Mouse (Mus musculus) layer of hippocampus, adult 8-10 months (tissue): Measurements from ENCODE around the gene Adamts17. TPM values are rescaled to one million over a fixed set of nuclear protein-coding genes. Genes with fewer than 3 reads are reported as not detected.
A peak's percentile ranks its signal among the peaks of the same experiment; 100 is the strongest.

ENCODE experiments used
- DNase-seq, 2 experiments: peaks; one replicate each; pipeline ENCODE4 v3.0.0; 2022; ENCODE audit warnings: low spot score in 2 of 2
- total RNA-seq, 4 experiments: library from RNA; stranded (reverse); gene quantifications; 2 replicates each; pipeline ENCODE4 v1.2.4; 2022

Gene Adamts17
- total RNA-seq, 4 experiments from 2014 or later: 17.6 to 33.8 (median 24.9) TPM

GRCm38 (mm10) chr7:66968661-66969060 lies 129.1 kb downstream of the Adamts17 start:
- DNase-seq: no peak

GRCm38 (mm10) chr7:66969199-66969598 lies 129.7 kb downstream of the Adamts17 start:
- DNase-seq: no peak

GRCm38 (mm10) chr7:66970235-66970634 lies 130.7 kb downstream of the Adamts17 start:
- no peak for DNase-seq

GRCm38 (mm10) chr7:66970974-66971373 lies 131.4 kb downstream of the Adamts17 start:
- no peak for DNase-seq

GRCm38 (mm10) chr7:66974859-66975258 lies 135.3 kb downstream of the Adamts17 start:
- DNase-seq: no peak

GRCm38 (mm10) chr7:66976371-66976770 lies 136.8 kb downstream of the Adamts17 start:
- no peak for DNase-seq

GRCm38 (mm10) chr7:66981591-66981990 lies 142.1 kb downstream of the Adamts17 start:
- DNase-seq: no peak

GRCm38 (mm10) chr7:66982084-66982483 lies 142.5 kb downstream of the Adamts17 start:
- DNase-seq: no peak

- no peak for DNase-seq
Measured at GRCm38 (mm10) chr7:66987671-66988070, 148.1 kb downstream of the Adamts17 start.

- DNase-seq: no peak
Measured at GRCm38 (mm10) chr7:66988441-66988840, 148.9 kb downstream of the Adamts17 start.

- DNase-seq: no peak
Measured at GRCm38 (mm10) chr7:66989357-66990045, 150.0 kb downstream of the Adamts17 start.

GRCm38 (mm10) chr7:66998821-66999220 lies 159.3 kb downstream of the Adamts17 start:
- DNase-seq: no peak

- DNase-seq: peak in 1 of 2 experiments; percentile 55
Measured at GRCm38 (mm10) chr7:67003648-67004047, 164.1 kb downstream of the Adamts17 start.

GRCm38 (mm10) chr7:67004220-67004619 lies 164.7 kb downstream of the Adamts17 start:
- no peak for DNase-seq

- no peak for DNase-seq
Measured at GRCm38 (mm10) chr7:67009841-67010240, 170.3 kb downstream of the Adamts17 start.

- DNase-seq: no peak
Measured at GRCm38 (mm10) chr7:67012011-67012751, 172.6 kb downstream of the Adamts17 start.

- DNase-seq: peak in 1 of 2 experiments; percentile 35
Measured at GRCm38 (mm10) chr7:67013211-67013895, 173.8 kb downstream of the Adamts17 start.

GRCm38 (mm10) chr7:67019937-67020336 lies 180.4 kb downstream of the Adamts17 start:
- DNase-seq: no peak

GRCm38 (mm10) chr7:67026114-67027070 lies 186.9 kb downstream of the Adamts17 start:
- DNase-seq: no peak

- DNase-seq: no peak
Measured at GRCm38 (mm10) chr7:67027216-67027615, 187.7 kb downstream of the Adamts17 start.

GRCm38 (mm10) chr7:67027696-67028095 lies 188.2 kb downstream of the Adamts17 start:
- no peak for DNase-seq
